19 mouse cellular contexts compared by ENCODE assay signal in genomic region chr17:4980151-4980550, GRCm38 (mm10). TPM values are rescaled to one million over a fixed set of nuclear protein-coding genes. Genes with fewer than 3 reads are reported as not detected.
DNase-seq lines count a peak whose midpoint lies in the region; ATAC-seq and TF ChIP-seq lines count a peak whose summit lies in the region.
"Had no signal": no experiment of that assay in that cellular context is flagged by ENCODE, and none has a peak within 500 bp of the region (broad histone marks: within the 10 kb centered on the region; RNA-seq: fewer than 3 reads in every experiment).

No protein-coding gene starts in this region.

- DNase-seq in CD4-positive helper T cell, adult 2 months (ENCODE audit: low read depth, low spot score): peak; percentile 66
- DNase-seq in G1E (ENCODE audit: low spot score): no peak
- peak; percentile 74 for DNase-seq in induced T-regulatory cell, adult 2 months (ENCODE audit: low read depth)
- peak; percentile 40 for DNase-seq in thymus, postnatal 0 days (ENCODE audit: low spot score)
- DNase-seq in gastrocnemius, postnatal 4 days (ENCODE audit: low spot score in 2 of 2): no peak
- DNase-seq in lung, postnatal 10 days: no peak
- DNase-seq in embryo, embryonic 11 days: no peak
- DNase-seq: adrenal gland, adult 2 months; B cell, adult 2 months; cerebellum, adult 9-10 months; heart, postnatal 36 days; kidney, adult 11 months had no signal

- peaks cover 41% of the 10 kb centered on the region for H3K27me3 ChIP-seq in G1E (ENCODE audit: insufficient read depth, low read length)
- H3K27me3 ChIP-seq: heart, embryonic 13.5 days; limb, embryonic 13.5 days; lung, embryonic 15.5 days had no signal

- H3K4me1 ChIP-seq in G1E (ENCODE audit: insufficient read depth, low read depth, low read length): 0 out of 2 replicates have a peak, but pooled peaks cover 2% of the 10 kb centered on the region
- H3K4me1 ChIP-seq: limb, embryonic 13.5 days; lung, embryonic 15.5 days; midbrain, embryonic 13.5 days had no signal

- no peaks in the 10 kb centered on the region for H3K9me3 ChIP-seq in G1E (replicated peaks)
- H3K9me3 ChIP-seq: heart, embryonic 13.5 days; limb, embryonic 13.5 days; lung, embryonic 15.5 days had no signal

- H3K4me3 ChIP-seq in G1E (ENCODE audit: low read depth, low read length): no peak overlapping the region
- H3K4me3 ChIP-seq: heart, embryonic 13.5 days; limb, embryonic 13.5 days; lung, embryonic 15.5 days; midbrain, embryonic 13.5 days; myocyte had no signal

- no peaks in the 10 kb centered on the region for H3K36me3 ChIP-seq in G1E (replicated peaks)
- H3K36me3 ChIP-seq: heart, embryonic 13.5 days; limb, embryonic 13.5 days; lung, embryonic 15.5 days; midbrain, embryonic 13.5 days had no signal

- peak; percentile 34; the same call in 1 of the 2 replicates for ATAC-seq in G1E (ENCODE audit: extremely low read depth, insufficient number of reproducible peaks, low FRiP score, poor library complexity, severe bottlenecking)
- ATAC-seq: forebrain, embryonic 16.5 days; hindbrain, embryonic 16.5 days; midbrain, embryonic 13.5 days had no signal

- no peak for TF ChIP-seq CTCF in G1E (IDR thresholded peaks at IDR 0.05; ENCODE audit: low read depth, low read length)

RNA-seq across cellular contexts. Expression of gene Arid1b, which starts 14.0 kb away (rescaled TPM):
- 37.0 and 49.1 TPM in 2 replicates for total RNA-seq in G1E (2014; fragmentation: Nextera tagmentation)
- 11.6 and 12.2 TPM in 2 replicates for total RNA-seq in G1E (2017)
- polyA plus RNA-seq in G1E (2012): 32.4 and 45.0 TPM in 2 replicates
- polyA plus RNA-seq in thymus, postnatal 0 days (2015; fragmentation: Nextera tagmentation; extraction: Ambion mirVana): 10.9 and 12.6 TPM in 2 replicates
- total RNA-seq in gastrocnemius, postnatal 4 days (2021): 10 to 100 TPM; 52.9 to 53.0 TPM

Comparison
In these comparisons a context has a peak if more than half of its experiments do, and no peak if none do; other contexts are left out.
1. DNase-seq: peak in CD4-positive helper T cell, adult 2 months (single experiment), induced T-regulatory cell, adult 2 months (single experiment) and thymus, postnatal 0 days (single experiment); none in G1E (single experiment), gastrocnemius, postnatal 4 days (0 of 2), lung, postnatal 10 days (single experiment) and embryo, embryonic 11 days (single experiment).